Mouse (Mus musculus): ENCODE measurements around the gene Kcns3. TPM values are rescaled to one million over a fixed set of nuclear protein-coding genes. Genes with fewer than 3 reads are reported as not detected.

Kcns3 gene
- total and polyA plus RNA-seq, 3 experiments, result not detected

GRCm38 (mm10) chr12:11101565-11101964 is 49.3 kb downstream of the Kcns3 start:
- TF ChIP-seq ZKSCAN1 (IDR thresholded peaks at IDR 0.05; ENCODE audit: borderline replicate concordance, low read depth, low read length) (no peak), GABPA (IDR thresholded peaks at IDR 0.05; ENCODE audit: insufficient replicate concordance, low read depth, low read length) (no peak), HCFC1 (IDR thresholded peaks at IDR 0.05; ENCODE audit: low read depth, low read length) (no peak)
- no peaks in the 10 kb centered on the region for H3K9me3 ChIP-seq (replicated peaks; ENCODE audit: low read length)
- no peak overlapping the region for H3K9ac ChIP-seq (ENCODE audit: insufficient read depth, low read depth)
- no peaks in the 10 kb centered on the region for H3K27me3 ChIP-seq (replicated peaks)
- no peaks in the 10 kb centered on the region for H3K79me2 ChIP-seq (replicated peaks; ENCODE audit: control insufficient read depth, extremely low read depth, insufficient read depth, poor library complexity, severe bottlenecking)
- H3K36me3 ChIP-seq (replicated peaks in 1 of 2; ENCODE audit: control insufficient read depth in 1 of 2, insufficient read depth in 1 of 2, low read length in 1 of 2), result no peaks in the 10 kb centered on the region
- no peak overlapping the region for H3K4me3 ChIP-seq (replicated peaks in 1 of 3; ENCODE audit: low read depth in 2 of 3, low read length in 2 of 3, poor library complexity in 1 of 3)
- dilution Hi-C loops (cut with MboI; ENCODE audit: extremely low pct_ligation_motif_present, extremely low pct_unique_long_range_greater_than_20kb, low sequenced_read_pairs) (no loop called here), in situ Hi-C loops (cut with MboI; ENCODE audit: low pct_ligation_motif_present, low pct_unique_long_range_greater_than_20kb, low sequenced_read_pairs) (no loop called here)
- H3K4me1 ChIP-seq (ENCODE audit: control insufficient read depth in 1 of 2, insufficient read depth in 2 of 2), result 0 out of 4 replicates have a peak, but pooled peaks cover 0 to 3% of the 10 kb centered on the region in 2 experiments
- H3K4me2 ChIP-seq (ENCODE audit: insufficient read depth, low read depth, poor library complexity, severe bottlenecking), result no peak overlapping the region
- DNase-seq (ENCODE audit: extremely low read depth), result no peak
- H3K27ac ChIP-seq (ENCODE audit: insufficient read depth, low read depth), result no peak overlapping the region

GRCm38 (mm10) chr12:11088626-11089372 is 62.1 kb downstream of the Kcns3 start:
- H3K36me3 ChIP-seq (replicated peaks in 1 of 2; ENCODE audit: control insufficient read depth in 1 of 2, insufficient read depth in 1 of 2, low read length in 1 of 2), result no peaks in the 10 kb centered on the region
- H3K4me2 ChIP-seq (ENCODE audit: insufficient read depth, low read depth, poor library complexity, severe bottlenecking), result no peak overlapping the region
- TF ChIP-seq ZMIZ1 (IDR thresholded peaks at IDR 0.05; ENCODE audit: low read depth, low read length), result no peak
- no peak for TF ChIP-seq POLR2AphosphoS2 (IDR thresholded peaks at IDR 0.05; ENCODE audit: low read depth, low read length)
- no peak for TF ChIP-seq TBP (conservative IDR thresholded peaks at IDR 0.05; ENCODE audit: low read depth, low read length)
- no peak for TF ChIP-seq KAT2A (IDR thresholded peaks at IDR 0.05; ENCODE audit: insufficient replicate concordance, low read length)
- TF ChIP-seq ZNF384 (IDR thresholded peaks at IDR 0.05; ENCODE audit: low read depth, low read length), result no peak
- TF ChIP-seq RCOR1 (conservative IDR thresholded peaks at IDR 0.05; ENCODE audit: low read depth, low read length), result no peak
- no peak for TF ChIP-seq NRF1 (IDR thresholded peaks at IDR 0.05; ENCODE audit: low read depth, low read length)
- TF ChIP-seq ELF1 (IDR thresholded peaks at IDR 0.05; ENCODE audit: low read depth, low read length), result no peak
- TF ChIP-seq IRF4 (IDR thresholded peaks at IDR 0.05; ENCODE audit: low read depth, low read length), result no peak
- TF ChIP-seq MAFK (IDR thresholded peaks at IDR 0.05; ENCODE audit: insufficient replicate concordance, low read length), result no peak
- no peak overlapping the region for H3K4me3 ChIP-seq (replicated peaks in 1 of 3; ENCODE audit: low read depth in 2 of 3, low read length in 2 of 3, poor library complexity in 1 of 3)
- H3K27ac ChIP-seq (ENCODE audit: insufficient read depth, low read depth), result no peak overlapping the region
- in situ Hi-C loops (cut with MboI; ENCODE audit: low pct_ligation_motif_present, low pct_unique_long_range_greater_than_20kb, low sequenced_read_pairs), result no loop called here
- no peaks in the 10 kb centered on the region for H3K4me1 ChIP-seq (ENCODE audit: control insufficient read depth in 1 of 2, insufficient read depth in 2 of 2)
- no peaks in the 10 kb centered on the region for H3K9me3 ChIP-seq (replicated peaks; ENCODE audit: low read length)
- dilution Hi-C loops (cut with MboI; ENCODE audit: extremely low pct_ligation_motif_present, extremely low pct_unique_long_range_greater_than_20kb, low sequenced_read_pairs), result no loop called here
- DNase-seq (ENCODE audit: extremely low read depth), result no peak
- H3K9ac ChIP-seq (ENCODE audit: insufficient read depth, low read depth), result no peak overlapping the region
- H3K79me2 ChIP-seq (replicated peaks; ENCODE audit: control insufficient read depth, extremely low read depth, insufficient read depth, poor library complexity, severe bottlenecking), result no peaks in the 10 kb centered on the region
- H3K27me3 ChIP-seq (replicated peaks), result no peaks in the 10 kb centered on the region
